Comparison of ENCODE assay signal across 27 mouse cellular contexts in genomic region chr6:108535309-108535708, GRCm38 (mm10).
A peak's percentile ranks its signal among the peaks of the same experiment; 100 is the strongest.
DNase-seq lines count a peak whose midpoint lies in the region; ATAC-seq and TF ChIP-seq lines count a peak whose summit lies in the region.
"Had no signal": no experiment of that assay in that cellular context is flagged by ENCODE, and none has a peak within 500 bp of the region (broad histone marks: within the 10 kb centered on the region; RNA-seq: fewer than 3 reads in every experiment).

No protein-coding gene starts in this region.

- no peak for ATAC-seq in liver, embryonic 11.5 days (replicated peaks; ENCODE audit: low FRiP score)
- peak; percentile 18 for ATAC-seq in CD4-positive, CD25-positive, alpha-beta regulatory T cell, adult 4 months
- no peak for ATAC-seq in intestine, embryonic 15.5 days
- ATAC-seq in cerebellum, adult (ENCODE audit: insufficient number of reproducible peaks, low FRiP score, low TSS enrichment) = no peak
- ATAC-seq: forebrain, embryonic 14.5 days; midbrain, embryonic 15.5 days had no signal

- H3K4me3 ChIP-seq in liver, adult 2 months (ENCODE audit: insufficient read depth, low read depth, low read length) = no peak overlapping the region
- H3K4me3 ChIP-seq in liver, embryonic 11.5 days (ENCODE audit: low read depth, low read length) = no peak overlapping the region
- no peak overlapping the region for H3K4me3 ChIP-seq in intestine, embryonic 15.5 days (replicated peaks)
- no peak overlapping the region for H3K4me3 ChIP-seq in small intestine, adult 2 months (ENCODE audit: low read depth, low read length)
- H3K4me3 ChIP-seq: embryonic facial prominence, embryonic 12.5 days; heart, embryonic 13.5 days; hindbrain, embryonic 10.5 days; hindbrain, embryonic 15.5 days; layer of hippocampus, adult 2 months; left cerebral cortex, adult 2 months; limb, embryonic 13.5 days; liver, embryonic 13.5 days; midbrain, embryonic 15.5 days; neural tube, embryonic 13.5 days had no signal

- whole genome bisulfite sequencing in liver, adult 2 months = 83% methylated on average over 4 of the region's 4 CpGs
- WGBS in liver, embryonic 11.5 days = 83% methylated on average over 4 of the region's 4 CpGs
- WGBS in intestine, embryonic 15.5 days = 89% methylated on average over 4 of the region's 4 CpGs
- WGBS in small intestine, adult 2 months = 72% methylated on average over 4 of the region's 4 CpGs

- H3K4me1 ChIP-seq in liver, adult 2 months (ENCODE audit: control insufficient read depth, insufficient read depth, low read length) = peaks cover 12% of the 10 kb centered on the region
- H3K4me1 ChIP-seq in liver, embryonic 11.5 days (replicated peaks; ENCODE audit: control insufficient read depth, insufficient read depth, low read length) = peaks cover 24% of the 10 kb centered on the region
- peaks cover 39% of the 10 kb centered on the region for H3K4me1 ChIP-seq in intestine, embryonic 15.5 days (replicated peaks)
- H3K4me1 ChIP-seq in small intestine, adult 2 months (ENCODE audit: control insufficient read depth, insufficient read depth, insufficient read length, low read length) = peaks cover 37% of the 10 kb centered on the region

- DNase-seq in liver, adult 2 months (ENCODE audit: extremely low read depth, low read depth, low spot score) = no peak
- DNase-seq in liver, embryonic 11.5 days (ENCODE audit: low spot score) = no peak
- no peak for DNase-seq in spleen, adult 12 weeks (ENCODE audit: low spot score)
- DNase-seq: cerebellum, adult 11-12 months; cerebellum, adult 9-11 months; embryo, embryonic 11 days; heart, postnatal 10 days; kidney, adult 11 months; liver, embryonic 13.5 days; lung, postnatal 10 days; thymus, postnatal 4 days had no signal

- no peaks in the 10 kb centered on the region for H3K79me2 ChIP-seq in liver, adult 2 months (ENCODE audit: control insufficient read depth, insufficient read depth, low read length)

- no peak for TF ChIP-seq CTCF in liver, adult 2 months (IDR thresholded peaks at IDR 0.05; ENCODE audit: low read depth, low read length)
- no peak for TF ChIP-seq CTCF in small intestine, adult 2 months (IDR thresholded peaks at IDR 0.05; ENCODE audit: extremely low read depth, insufficient read length, insufficient replicate concordance, low read depth, low read length)

- peaks cover 11% of the 10 kb centered on the region for H3K36me3 ChIP-seq in liver, adult 2 months (ENCODE audit: control insufficient read depth, insufficient read depth, low read length)
- no peaks in the 10 kb centered on the region for H3K36me3 ChIP-seq in liver, embryonic 11.5 days (ENCODE audit: control insufficient read depth, insufficient read depth, low read length)
- H3K36me3 ChIP-seq in intestine, embryonic 15.5 days = no peaks in the 10 kb centered on the region
- H3K36me3 ChIP-seq in small intestine, adult 2 months (ENCODE audit: control insufficient read depth, insufficient read depth, low read length) = no peaks in the 10 kb centered on the region
- H3K36me3 ChIP-seq: embryonic facial prominence, embryonic 12.5 days; hindbrain, embryonic 10.5 days; hindbrain, embryonic 15.5 days; limb, embryonic 13.5 days; liver, embryonic 13.5 days; midbrain, embryonic 15.5 days; neural tube, embryonic 13.5 days had no signal

- no peak for TF ChIP-seq POLR2A in liver, adult 2 months (IDR thresholded peaks at IDR 0.05; ENCODE audit: extremely low read depth, insufficient read depth, low read length)
- no peak for TF ChIP-seq POLR2A in small intestine, adult 2 months (IDR thresholded peaks at IDR 0.05; ENCODE audit: low read depth, low read length)

- H3K27ac ChIP-seq in liver, adult 2 months (replicated peaks; ENCODE audit: insufficient read depth, low read depth, low read length) = peak overlapping the region; percentile 18; the same call in 1 of the 2 replicates
- H3K27ac ChIP-seq in liver, embryonic 11.5 days (ENCODE audit: low read depth, low read length) = no peak overlapping the region
- 0 out of 2 replicates have a peak overlapping the region, but pooled peaks have one; percentile 37 for H3K27ac ChIP-seq in intestine, embryonic 15.5 days
- peak overlapping the region; percentile 96 for H3K27ac ChIP-seq in small intestine, adult 2 months (ENCODE audit: insufficient read depth, low read depth, low read length)
- H3K27ac ChIP-seq: embryonic facial prominence, embryonic 12.5 days; hindbrain, embryonic 10.5 days; hindbrain, embryonic 15.5 days; layer of hippocampus, adult 2 months; left cerebral cortex, adult 2 months; limb, embryonic 13.5 days; liver, embryonic 13.5 days; macrophage; midbrain, embryonic 15.5 days; neural tube, embryonic 13.5 days had no signal

- no peak overlapping the region for H3K4me2 ChIP-seq in liver, embryonic 11.5 days
- no peak overlapping the region for H3K4me2 ChIP-seq in intestine, embryonic 15.5 days (replicated peaks)
- H3K4me2 ChIP-seq: embryonic facial prominence, embryonic 12.5 days; heart, embryonic 13.5 days; hindbrain, embryonic 15.5 days; limb, embryonic 13.5 days; liver, embryonic 13.5 days; midbrain, embryonic 15.5 days; neural tube, embryonic 13.5 days had no signal

- H3K27me3 ChIP-seq in liver, adult 2 months (ENCODE audit: control insufficient read depth, insufficient read depth, low read length) = no peaks in the 10 kb centered on the region
- no peaks in the 10 kb centered on the region for H3K27me3 ChIP-seq in liver, embryonic 11.5 days (replicated peaks; ENCODE audit: control insufficient read depth, insufficient read depth, low read length)
- no peaks in the 10 kb centered on the region for H3K27me3 ChIP-seq in intestine, embryonic 15.5 days (replicated peaks)
- H3K27me3 ChIP-seq in small intestine, adult 2 months (ENCODE audit: control insufficient read depth, insufficient read depth, low read length) = no peaks in the 10 kb centered on the region
- H3K27me3 ChIP-seq: CH12.LX; embryonic facial prominence, embryonic 12.5 days; heart, embryonic 13.5 days; hindbrain, embryonic 15.5 days; limb, embryonic 13.5 days; liver, embryonic 13.5 days; midbrain, embryonic 15.5 days; neural tube, embryonic 13.5 days had no signal

- H3K9ac ChIP-seq in liver, adult 2 months (ENCODE audit: low read depth, low read length) = no peak overlapping the region
- H3K9ac ChIP-seq in liver, embryonic 11.5 days (ENCODE audit: low read depth, low read length) = no peak overlapping the region
- no peak overlapping the region for H3K9ac ChIP-seq in intestine, embryonic 15.5 days
- H3K9ac ChIP-seq: embryonic facial prominence, embryonic 12.5 days; heart, embryonic 13.5 days; hindbrain, embryonic 15.5 days; limb, embryonic 13.5 days; liver, embryonic 13.5 days; midbrain, embryonic 15.5 days; neural tube, embryonic 13.5 days had no signal

- H3K9me3 ChIP-seq in liver, embryonic 11.5 days (ENCODE audit: control insufficient read depth, low read length) = no peaks in the 10 kb centered on the region
- H3K9me3 ChIP-seq in intestine, embryonic 15.5 days = no peaks in the 10 kb centered on the region
- H3K9me3 ChIP-seq: embryonic facial prominence, embryonic 12.5 days; heart, embryonic 13.5 days; hindbrain, embryonic 10.5 days; hindbrain, embryonic 15.5 days; limb, embryonic 13.5 days; liver, embryonic 13.5 days; midbrain, embryonic 15.5 days; neural tube, embryonic 13.5 days had no signal
